Mouse (Mus musculus): ENCODE results near the gene Gm20388.

- TF ChIP-seq CTCF (IDR thresholded peaks at IDR 0.05; ENCODE audit: borderline replicate concordance, extremely low read depth, insufficient read depth, insufficient read length) = no peak
- TF ChIP-seq POLR2A (IDR thresholded peaks at IDR 0.05; ENCODE audit: borderline replicate concordance, extremely low read depth, insufficient read depth, insufficient read length, poor library complexity, severe bottlenecking) = no peak
Measured at GRCm38 (mm10) chr8:122925939-122926722, 3015.5 kb downstream of the Gm20388 start.

Data from brain, embryonic 14.5 days (tissue).